Mouse (Mus musculus) heart, postnatal 0 days (tissue): Measurements from ENCODE around the gene Fpgs.

Source experiments
- CTCF ChIP-seq: IDR thresholded peaks from 2 replicates; pipeline ENCODE4 v1.5.1; 2016; ENCODE audit warnings: antibody characterized with exemption, control low read depth, low read depth
- EP300 ChIP-seq: IDR thresholded peaks from 2 replicates; pipeline ENCODE4 v1.6.1; 2016; ENCODE audit warnings: antibody characterized with exemption, low read depth

DNA sequence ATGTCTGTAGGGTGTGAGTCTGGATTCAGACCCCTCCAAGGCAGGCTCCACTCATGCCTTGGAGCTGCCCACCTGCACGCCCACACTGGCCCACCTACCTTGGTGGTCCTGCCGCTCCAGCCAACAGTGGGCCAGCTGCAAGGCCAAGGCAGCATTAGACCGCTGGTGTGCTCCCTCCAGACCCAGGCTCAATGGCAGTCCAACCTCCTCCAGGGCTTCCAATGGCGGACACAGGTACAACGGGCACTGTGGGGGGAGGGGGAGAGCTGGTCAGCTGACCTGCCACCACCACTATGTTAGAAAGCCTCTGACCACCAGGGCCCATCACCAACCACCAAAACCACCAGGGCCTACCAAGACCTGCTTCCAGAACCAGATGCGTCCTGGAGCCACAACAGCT is 17.3 kb downstream of the Fpgs start:
- TF ChIP-seq CTCF (no peak), EP300 (no peak)
